Mouse (Mus musculus): ENCODE data around the gene Rps21. TPM values are rescaled to one million over a fixed set of nuclear protein-coding genes. Genes with fewer than 3 reads are reported as not detected.

The Rps21 gene
- polyA plus RNA-seq, 1 experiment from 2014 or later, result 349 TPM

DNA sequence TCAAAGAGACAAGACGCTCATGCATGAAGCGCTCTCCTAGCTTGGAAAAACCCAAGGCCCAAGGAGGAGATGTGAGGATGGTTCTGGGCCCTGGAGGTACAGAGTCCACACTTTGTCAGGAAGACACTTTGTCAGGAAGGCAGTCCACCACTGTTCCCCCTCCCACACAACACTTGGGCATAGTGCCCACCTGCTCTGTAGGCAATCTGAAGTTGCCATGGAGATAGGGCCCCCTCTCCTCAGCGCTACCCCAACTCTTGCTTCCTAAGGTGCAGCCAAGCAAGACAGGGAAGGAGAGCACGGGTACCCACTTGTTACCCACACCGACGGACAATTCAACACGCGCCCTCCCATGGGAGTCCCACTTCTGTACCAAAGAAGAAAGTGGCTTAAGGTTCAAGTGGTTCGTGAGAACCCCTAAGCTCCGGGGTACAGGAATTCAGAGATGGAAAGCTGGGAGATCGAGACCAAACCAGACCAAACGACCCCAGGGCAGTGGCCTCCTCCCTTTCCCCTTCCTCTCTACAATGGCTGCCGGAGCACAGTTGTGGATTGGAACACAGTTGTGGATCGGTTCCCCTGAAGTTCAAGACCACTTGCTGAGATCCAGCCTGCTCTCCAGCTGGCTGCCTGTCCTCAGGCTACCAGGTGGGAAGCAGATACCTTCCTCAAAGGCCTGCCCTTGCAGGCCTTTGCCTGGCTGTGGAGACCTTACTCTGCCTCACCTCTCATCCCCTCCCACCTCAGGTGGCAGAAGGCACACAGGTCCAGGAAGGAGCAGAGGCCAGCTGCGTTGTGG lies 37.8 kb upstream of the Rps21 start:
- 80% methylated on average over 15 of the region's 15 CpGs for WGBS
- peak overlapping the region; percentile 41; the same call in 1 of the 2 replicates for H3K9ac ChIP-seq
- H3K4me1 ChIP-seq (replicated peaks), result peaks cover 77% of the 10 kb centered on the region

DNA sequence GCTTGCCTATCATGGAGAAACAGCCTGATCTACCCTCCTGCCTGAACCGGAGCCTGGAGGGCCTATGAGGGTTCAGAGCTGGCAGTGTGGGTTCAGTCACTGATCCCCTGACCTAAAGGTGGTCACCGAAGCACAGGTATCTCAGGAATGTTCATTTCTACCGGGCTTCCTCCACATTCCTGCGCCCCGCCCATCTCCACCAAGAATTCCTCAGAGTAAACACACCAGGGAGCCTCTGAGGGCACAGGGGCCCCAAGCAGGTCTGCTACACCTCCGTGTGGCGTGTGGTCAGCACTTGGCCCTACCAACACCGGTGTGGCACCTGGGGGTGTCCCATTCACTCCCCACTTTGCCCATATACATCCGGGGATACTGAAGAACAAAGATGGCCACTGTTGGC lies 37.0 kb upstream of the Rps21 start:
- peaks cover 2% of the 10 kb centered on the region; the same call in 1 of the 2 replicates for H3K36me3 ChIP-seq
- no peak for ATAC-seq (ENCODE audit: insufficient number of reproducible peaks, low FRiP score)
- no peak overlapping the region for H3K9ac ChIP-seq

More for the DNA sequence above, 37.8 kb upstream of the Rps21 start:
- no peak for ATAC-seq (ENCODE audit: insufficient number of reproducible peaks, low FRiP score)
- H3K36me3 ChIP-seq, result peaks cover 2% of the 10 kb centered on the region; the same call in 1 of the 2 replicates
- H3K4me2 ChIP-seq, result no peak overlapping the region
- H3K4me3 ChIP-seq, result no peak overlapping the region
- no peaks in the 10 kb centered on the region for H3K9me3 ChIP-seq (replicated peaks)
- peak overlapping the region; percentile 37 for H3K27ac ChIP-seq (ENCODE audit: poor library complexity, severe bottlenecking)
- H3K27me3 ChIP-seq (replicated peaks), result no peaks in the 10 kb centered on the region

DNA sequence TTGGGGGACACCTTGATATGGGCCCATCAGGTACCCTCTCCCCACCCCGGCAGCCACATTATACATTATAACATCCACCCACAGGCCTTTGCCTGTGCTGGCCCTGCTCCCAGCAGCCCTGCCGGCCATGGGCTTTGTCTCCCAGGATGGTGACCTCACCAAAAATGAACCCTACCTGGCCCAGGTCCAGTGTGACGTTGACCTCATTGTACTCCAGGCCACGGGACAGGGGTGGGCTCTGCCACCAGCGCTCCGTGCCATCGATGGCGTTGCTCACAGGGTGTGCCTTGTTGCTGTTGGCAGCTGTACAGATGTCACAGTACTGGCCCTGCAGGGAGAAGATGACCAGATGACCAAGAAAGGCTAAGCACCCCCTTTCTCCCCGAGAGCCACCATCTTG lies 36.1 kb upstream of the Rps21 start:
- 0 out of 2 replicates have a peak, but pooled peaks cover 2% of the 10 kb centered on the region for H3K27me3 ChIP-seq (replicated peaks)
- 80% methylated on average over 9 of the region's 9 CpGs for WGBS
- H3K4me2 ChIP-seq, result no peak overlapping the region
- peaks cover 2% of the 10 kb centered on the region; the same call in 1 of the 2 replicates for H3K36me3 ChIP-seq
- no peak overlapping the region for H3K4me3 ChIP-seq
- no peak for ATAC-seq (ENCODE audit: insufficient number of reproducible peaks, low FRiP score)
- H3K9me3 ChIP-seq (replicated peaks), result no peaks in the 10 kb centered on the region
- H3K9ac ChIP-seq, result no peak overlapping the region
- H3K27ac ChIP-seq (ENCODE audit: poor library complexity, severe bottlenecking), result no peak overlapping the region
- H3K4me1 ChIP-seq (replicated peaks), result peaks cover 76% of the 10 kb centered on the region

More for the DNA sequence above, 37.0 kb upstream of the Rps21 start:
- 64% methylated on average over 9 of the region's 9 CpGs for WGBS
- peaks cover 77% of the 10 kb centered on the region for H3K4me1 ChIP-seq (replicated peaks)
- no peaks in the 10 kb centered on the region for H3K9me3 ChIP-seq (replicated peaks)
- no peaks in the 10 kb centered on the region for H3K27me3 ChIP-seq (replicated peaks)
- no peak overlapping the region for H3K4me3 ChIP-seq
- no peak overlapping the region for H3K27ac ChIP-seq (ENCODE audit: poor library complexity, severe bottlenecking)
- H3K4me2 ChIP-seq, result no peak overlapping the region

DNA sequence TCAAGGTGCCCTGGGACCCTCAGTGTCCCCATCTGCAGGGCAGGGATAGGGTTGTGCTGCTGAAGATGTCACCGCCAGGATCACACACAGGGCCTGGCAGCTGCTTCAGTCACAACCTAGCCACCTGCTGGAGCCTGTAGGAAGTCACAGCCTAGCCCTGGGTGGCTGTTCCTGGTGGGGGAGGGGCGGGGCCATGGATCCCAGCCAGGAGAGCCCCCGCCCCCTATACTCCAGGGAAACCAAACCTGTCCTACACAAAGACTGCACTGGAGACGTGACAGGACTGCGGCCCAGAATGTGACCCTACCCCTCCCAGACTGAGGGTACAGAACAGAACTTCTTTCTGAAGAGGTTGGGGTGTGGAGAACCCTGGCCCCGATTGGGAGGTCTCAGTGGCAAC lies 34.9 kb upstream of the Rps21 start:
- H3K4me2 ChIP-seq, result peak overlapping the region; percentile 9
- 0 out of 2 replicates have a peak, but pooled peaks cover 5% of the 10 kb centered on the region for H3K27me3 ChIP-seq (replicated peaks)
- H3K27ac ChIP-seq (ENCODE audit: poor library complexity, severe bottlenecking), result no peak overlapping the region
- peak overlapping the region; percentile 3; the same call in 1 of the 2 replicates for H3K9ac ChIP-seq
- no peak overlapping the region for H3K4me3 ChIP-seq
- ATAC-seq (ENCODE audit: insufficient number of reproducible peaks, low FRiP score), result 0 out of 2 replicates have a peak, but pooled peaks have one; percentile 8
- peaks cover 2% of the 10 kb centered on the region; the same call in 1 of the 2 replicates for H3K36me3 ChIP-seq
- peaks cover 77% of the 10 kb centered on the region for H3K4me1 ChIP-seq (replicated peaks)
- 14% methylated on average over 6 of the region's 6 CpGs for WGBS
- no peaks in the 10 kb centered on the region for H3K9me3 ChIP-seq (replicated peaks)

DNA sequence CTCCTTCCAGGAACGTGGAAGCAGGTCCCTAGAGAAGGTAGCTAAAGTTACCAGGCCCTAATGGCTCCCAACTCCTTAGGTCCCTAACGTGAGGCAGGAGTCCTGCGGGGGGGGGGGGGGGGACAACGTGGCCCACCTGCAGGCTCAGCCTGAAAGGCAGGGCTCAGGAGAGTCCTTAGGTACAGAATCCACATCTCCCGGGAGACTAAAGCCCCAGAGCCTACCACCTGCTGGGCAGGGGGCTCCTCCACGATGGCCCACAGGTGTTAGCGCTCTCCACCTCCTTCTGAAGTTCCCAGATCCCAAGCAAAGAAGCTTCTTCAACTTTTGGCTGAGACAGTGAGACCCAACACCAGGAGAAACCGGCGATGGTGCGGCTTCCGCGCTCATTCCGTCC lies 32.5 kb upstream of the Rps21 start:
- Histone ChIP-seq H3K9me3 (replicated peaks) (no peaks in the 10 kb centered on the region), H3K4me2 (peak overlapping the region; percentile 98), H3K9ac (peak overlapping the region; percentile 88), H3K36me3 (peaks cover 1% of the 10 kb centered on the region; the same call in 1 of the 2 replicates), H3K27me3 (replicated peaks) (0 out of 2 replicates have a peak, but pooled peaks cover 5% of the 10 kb centered on the region), H3K4me1 (replicated peaks) (peaks cover 72% of the 10 kb centered on the region), H3K4me3 (peak overlapping the region; percentile 75), H3K27ac (ENCODE audit: poor library complexity, severe bottlenecking) (no peak overlapping the region)
- WGBS, result 4% methylated on average over 13 of the region's 13 CpGs
- no peak for ATAC-seq (ENCODE audit: insufficient number of reproducible peaks, low FRiP score)

DNA sequence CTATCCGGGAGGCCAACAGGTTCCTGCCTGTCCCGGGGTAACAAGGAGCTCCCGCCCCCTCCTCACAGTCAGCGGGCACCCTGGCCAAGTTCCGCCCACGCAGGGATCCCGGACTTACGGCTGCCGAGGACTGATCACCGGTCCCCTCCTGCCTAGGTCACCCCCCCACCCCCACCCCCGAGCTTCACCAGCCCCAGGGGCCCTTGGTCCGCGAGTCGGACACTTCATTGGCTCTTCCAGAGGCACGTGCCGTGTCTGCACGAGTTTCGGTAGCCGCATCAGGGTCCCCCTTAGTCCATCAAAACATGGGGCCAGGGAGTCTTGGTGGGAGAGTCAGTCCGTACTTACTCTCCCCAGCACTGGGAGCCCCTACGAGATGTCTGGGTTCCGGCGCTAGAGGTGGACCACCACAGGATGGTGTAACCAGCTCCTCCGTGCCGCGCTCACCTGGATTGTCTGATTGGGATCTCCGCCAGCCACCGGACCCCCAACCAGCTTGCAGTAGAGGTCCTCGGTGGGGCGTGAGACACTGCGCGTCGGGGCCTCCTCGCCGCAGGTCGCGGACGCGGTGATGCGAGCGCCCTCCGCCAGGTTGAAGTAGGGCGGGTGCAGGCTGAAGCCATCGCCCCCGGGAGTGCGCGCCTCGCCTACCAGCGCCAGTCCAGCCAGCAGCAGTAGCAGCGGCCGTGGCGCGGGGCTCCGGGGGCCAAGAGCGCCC lies 32.0 kb upstream of the Rps21 start:
- 0 out of 2 replicates have a peak, but pooled peaks cover 5% of the 10 kb centered on the region for H3K27me3 ChIP-seq (replicated peaks)
- peak overlapping the region; percentile 75 for H3K4me3 ChIP-seq
- peak overlapping the region; percentile 88 for H3K9ac ChIP-seq
- no peaks in the 10 kb centered on the region for H3K36me3 ChIP-seq
- no peak for ATAC-seq (ENCODE audit: insufficient number of reproducible peaks, low FRiP score)
- peak overlapping the region; percentile 98 for H3K4me2 ChIP-seq
- peaks cover 71% of the 10 kb centered on the region for H3K4me1 ChIP-seq (replicated peaks)
- H3K27ac ChIP-seq (ENCODE audit: poor library complexity, severe bottlenecking), result 0 out of 2 replicates have a peak overlapping the region, but pooled peaks have one; percentile 31
- WGBS, result under 1% methylated on average over 55 of the region's 55 CpGs
- no peaks in the 10 kb centered on the region for H3K9me3 ChIP-seq (replicated peaks)

DNA sequence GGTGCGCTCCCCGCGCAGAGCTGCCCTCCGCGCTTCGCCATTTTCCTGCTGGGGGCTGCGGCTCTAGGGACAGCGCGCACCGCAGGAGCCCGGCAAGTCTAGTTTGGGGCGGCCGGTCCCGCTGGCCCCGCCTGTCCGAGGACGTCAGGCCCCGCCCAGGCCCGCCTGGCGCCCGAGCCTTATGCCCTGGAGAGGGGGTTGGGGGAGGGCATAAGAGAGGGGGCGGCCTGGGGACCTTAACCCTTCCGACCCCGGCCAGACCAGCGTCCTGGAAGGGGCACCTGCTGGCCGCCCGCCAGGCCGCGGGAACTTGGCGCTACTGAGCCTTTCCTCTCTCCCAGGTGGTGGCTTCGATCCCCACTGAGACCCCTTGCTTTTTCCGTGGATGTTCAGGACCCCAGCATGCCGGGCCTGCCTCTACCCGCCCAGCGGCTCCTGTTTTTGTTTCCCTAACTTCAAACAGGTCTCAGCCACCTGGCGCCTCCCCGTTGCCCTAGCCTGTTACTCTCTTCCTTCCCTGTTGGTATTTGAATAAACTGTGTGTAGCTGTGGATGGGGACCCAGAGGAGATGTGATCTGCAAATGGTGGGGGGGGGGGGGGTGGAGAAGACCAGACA lies 31.3 kb upstream of the Rps21 start, which contains the start of gene Lama5:
Lama5 (minus strand) TSS at position 98 of the 617 bp plus-strand sequence.
- peak; percentile 76 for ATAC-seq (ENCODE audit: insufficient number of reproducible peaks, low FRiP score)
- H3K27ac ChIP-seq (ENCODE audit: poor library complexity, severe bottlenecking), result 0 out of 2 replicates have a peak within 1 kb of the TSS, but pooled peaks have one; percentile 31
- 0 out of 2 replicates have a peak, but pooled peaks cover 5% of the 10 kb centered on the region for H3K27me3 ChIP-seq (replicated peaks)
- H3K9ac ChIP-seq, result peak within 1 kb of the TSS; percentile 88
- H3K4me3 ChIP-seq, result peak within 1 kb of the TSS; percentile 75
- 1% methylated on average over 34 of the region's 37 CpGs for WGBS
- no peaks in the 10 kb centered on the region for H3K9me3 ChIP-seq (replicated peaks)
- H3K4me2 ChIP-seq, result peak within 1 kb of the TSS; percentile 98
- peaks cover 75% of the 10 kb centered on the region for H3K4me1 ChIP-seq (replicated peaks)
- no peaks in the 10 kb centered on the region for H3K36me3 ChIP-seq

DNA sequence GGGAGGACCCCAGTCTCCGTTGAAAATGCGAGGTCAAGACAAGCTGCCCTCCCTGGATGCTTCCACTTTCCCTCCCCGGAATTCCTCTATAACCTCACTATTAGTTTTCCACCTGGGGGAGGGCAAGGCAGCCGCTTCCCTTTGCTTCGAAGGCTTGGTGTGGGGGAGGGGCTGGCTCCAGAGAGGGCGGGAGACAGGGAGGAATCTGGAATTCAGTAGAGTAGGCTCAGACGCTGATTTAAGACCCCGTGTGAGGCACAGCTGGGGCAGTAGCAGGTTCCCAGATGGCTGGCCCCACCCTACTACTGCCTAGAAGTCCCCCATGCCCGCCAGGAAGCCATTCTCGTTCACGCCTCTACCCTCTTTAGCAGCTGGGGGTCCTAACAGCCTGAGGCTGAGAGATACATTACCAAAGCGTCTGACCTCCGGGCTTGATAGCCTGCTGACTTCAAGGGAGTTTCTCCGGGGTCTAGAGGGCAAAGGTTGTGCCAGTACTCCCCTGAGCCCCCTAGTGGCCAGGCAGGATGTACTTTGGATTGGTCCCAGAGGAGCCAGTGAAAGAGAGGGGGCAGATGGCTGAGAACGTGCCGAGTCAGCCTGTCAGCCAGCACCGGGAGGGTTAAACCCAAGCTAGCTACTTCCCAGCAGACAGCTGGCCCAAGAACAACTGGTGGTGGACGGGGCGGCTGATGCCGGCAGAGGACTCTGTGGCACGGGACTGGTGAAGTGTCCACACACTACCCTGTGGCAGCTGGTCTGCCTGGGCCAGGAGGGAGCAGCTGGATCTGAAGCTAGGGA lies 29.7 kb upstream of the Rps21 start:
- H3K36me3 ChIP-seq, result no peaks in the 10 kb centered on the region
- no peak overlapping the region; the same call in 1 of the 2 replicates for H3K27ac ChIP-seq (ENCODE audit: poor library complexity, severe bottlenecking)
- H3K4me1 ChIP-seq (replicated peaks), result peaks cover 71% of the 10 kb centered on the region
- no peaks in the 10 kb centered on the region for H3K9me3 ChIP-seq (replicated peaks)
- 0 out of 2 replicates have a peak, but pooled peaks cover 5% of the 10 kb centered on the region for H3K27me3 ChIP-seq (replicated peaks)
- WGBS, result 2% methylated on average over 21 of the region's 21 CpGs
- ATAC-seq (ENCODE audit: insufficient number of reproducible peaks, low FRiP score), result peak; percentile 11; the same call in 1 of the 2 replicates
- peak overlapping the region; percentile 27; the same call in 1 of the 2 replicates for H3K9ac ChIP-seq
- peak overlapping the region; percentile 9; the same call in 1 of the 2 replicates for H3K4me3 ChIP-seq
- H3K4me2 ChIP-seq, result peak overlapping the region; percentile 54

DNA sequence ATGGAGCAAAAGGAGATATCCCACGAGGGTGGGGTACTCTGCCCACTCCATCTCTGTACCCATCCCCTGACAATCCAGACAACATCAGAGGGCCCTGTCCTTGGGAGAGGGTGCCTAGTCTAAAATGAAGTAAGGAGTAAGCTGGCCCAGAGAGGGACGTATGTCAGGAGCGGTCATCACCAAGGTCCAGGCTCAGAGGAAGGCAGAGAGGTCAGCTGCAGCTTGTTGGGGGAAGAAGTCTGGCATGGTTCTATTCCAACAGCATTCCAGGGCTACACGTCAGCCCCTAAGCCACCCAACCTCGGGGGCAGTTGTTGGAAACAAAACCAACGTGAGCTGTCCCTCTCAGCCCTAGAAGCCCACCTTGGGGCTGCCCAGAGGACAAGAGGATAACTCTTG lies 29.1 kb upstream of the Rps21 start:
- Histone ChIP-seq H3K36me3 (no peaks in the 10 kb centered on the region), H3K4me3 (no peak overlapping the region), H3K9ac (0 out of 2 replicates have a peak overlapping the region, but pooled peaks have one; percentile 27), H3K4me1 (replicated peaks) (peaks cover 72% of the 10 kb centered on the region), H3K4me2 (peak overlapping the region; percentile 54), H3K9me3 (replicated peaks) (no peaks in the 10 kb centered on the region), H3K27me3 (replicated peaks) (0 out of 2 replicates have a peak, but pooled peaks cover 5% of the 10 kb centered on the region), H3K27ac (ENCODE audit: poor library complexity, severe bottlenecking) (peak overlapping the region; percentile 15; the same call in 1 of the 2 replicates)
- no peak for ATAC-seq (ENCODE audit: insufficient number of reproducible peaks, low FRiP score)
- 42% methylated on average over 6 of the region's 6 CpGs for whole genome bisulfite sequencing

DNA sequence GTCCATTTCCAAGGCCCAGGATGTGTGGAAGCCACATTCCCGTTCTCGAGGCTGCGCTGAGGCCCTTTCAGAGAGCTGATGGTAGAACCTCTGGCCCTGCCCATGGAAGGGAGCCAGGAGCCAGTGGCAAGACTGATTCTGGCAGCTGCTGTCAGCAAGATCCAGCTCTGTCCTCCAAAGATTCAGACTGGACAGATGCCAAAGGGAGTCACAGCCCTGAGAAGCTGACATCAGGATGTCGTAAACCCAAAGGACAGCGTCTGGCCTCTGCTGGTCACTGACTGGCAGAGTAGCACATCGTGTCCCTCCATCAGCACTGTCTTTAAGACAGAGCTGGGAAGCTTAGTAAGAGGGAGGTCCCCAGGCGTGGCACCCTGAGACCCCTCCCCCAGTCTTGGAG lies 28.6 kb upstream of the Rps21 start:
- Histone ChIP-seq H3K4me3 (no peak overlapping the region), H3K4me2 (no peak overlapping the region), H3K27me3 (replicated peaks) (0 out of 2 replicates have a peak, but pooled peaks cover 5% of the 10 kb centered on the region), H3K4me1 (replicated peaks) (peaks cover 77% of the 10 kb centered on the region), H3K27ac (ENCODE audit: poor library complexity, severe bottlenecking) (0 out of 2 replicates have a peak overlapping the region, but pooled peaks have one; percentile 15), H3K9me3 (replicated peaks) (no peaks in the 10 kb centered on the region), H3K36me3 (no peaks in the 10 kb centered on the region), H3K9ac (0 out of 2 replicates have a peak overlapping the region, but pooled peaks have one; percentile 27)
- 36% methylated on average over 7 of the region's 7 CpGs for WGBS
- ATAC-seq (ENCODE audit: insufficient number of reproducible peaks, low FRiP score), result no peak

Data from heart, embryonic 12.5 days (tissue).